Mouse (Mus musculus): ENCODE measurements at regions not wholly inside any gene's neighbourhood (a gene's known extent, or its start where the extent isn't known, plus 50 kb on each side); places are given as distances from the start of the nearest gene placed in this dataset.

DNA sequence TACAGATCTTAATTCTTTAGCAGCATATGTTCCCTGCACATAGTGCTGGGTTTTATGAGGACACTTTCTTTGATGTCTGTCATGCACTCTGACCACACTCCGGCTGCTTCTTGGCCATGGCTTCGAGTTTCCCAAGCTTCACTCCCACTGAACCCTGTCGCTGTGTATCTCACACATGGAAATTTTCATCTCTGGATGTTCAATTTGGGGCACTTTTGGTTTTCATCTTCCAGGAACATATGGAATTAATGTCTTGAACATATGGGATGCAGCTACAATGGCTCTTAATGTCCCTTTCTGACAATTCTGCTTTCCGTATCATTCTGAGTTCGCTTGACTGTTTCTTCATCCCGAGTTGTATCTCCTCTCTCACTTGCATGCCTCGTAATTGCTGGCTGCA is 462.8 kb downstream of the Tbc1d22a start:
- TF ChIP-seq TAL1 (IDR thresholded peaks at IDR 0.05; ENCODE audit: low read length) = no peak
- TF ChIP-seq GATA1 (IDR thresholded peaks at IDR 0.05; ENCODE audit: low read length) = no peak
